Mouse (Mus musculus): ENCODE measurements around the gene Dyrk1a. TPM values are rescaled to one million over a fixed set of nuclear protein-coding genes. Genes with fewer than 3 reads are reported as not detected.
A peak's percentile ranks its signal among the peaks of the same experiment; 100 is the strongest.

Dyrk1a gene
- polyA plus RNA-seq, 1 experiment from 2014 or later, result 13.3 TPM

GRCm38 (mm10) chr16:94608706-94609594, 39.1 kb downstream of the Dyrk1a start:
- Histone ChIP-seq H3K36me3 (ENCODE audit: control insufficient read depth, insufficient read depth, low read length) (peaks cover 6% of the 10 kb centered on the region; the same call in 1 of the 2 replicates), H3K27ac (ENCODE audit: low read depth, low read length) (no peak overlapping the region), H3K27me3 (ENCODE audit: control insufficient read depth, insufficient read depth, low read length) (no peaks in the 10 kb centered on the region), H3K4me3 (ENCODE audit: low read length) (no peak overlapping the region), H3K9me3 (ENCODE audit: control insufficient read depth, low read length) (no peaks in the 10 kb centered on the region), H3K4me1 (ENCODE audit: control insufficient read depth, insufficient read depth, low read length) (no peaks in the 10 kb centered on the region), H3K4me2 (replicated peaks; ENCODE audit: low read depth, low read length) (no peak overlapping the region), H3K9ac (ENCODE audit: low read depth, low read length) (no peak overlapping the region)
- WGBS, result 88% methylated on average over 9 of the region's 9 CpGs
- no peak for ATAC-seq (ENCODE audit: low FRiP score, low TSS enrichment)

GRCm38 (mm10) chr16:94612573-94612972, 42.8 kb downstream of the Dyrk1a start:
- ATAC-seq (ENCODE audit: low FRiP score, low TSS enrichment), result no peak
- no peaks in the 10 kb centered on the region for H3K27me3 ChIP-seq (ENCODE audit: control insufficient read depth, insufficient read depth, low read length)
- no peak overlapping the region for H3K27ac ChIP-seq (ENCODE audit: low read depth, low read length)
- H3K4me3 ChIP-seq (ENCODE audit: low read length), result no peak overlapping the region
- no peak overlapping the region for H3K9ac ChIP-seq (ENCODE audit: low read depth, low read length)
- H3K4me2 ChIP-seq (replicated peaks; ENCODE audit: low read depth, low read length), result no peak overlapping the region
- peaks cover 6% of the 10 kb centered on the region; the same call in 1 of the 2 replicates for H3K36me3 ChIP-seq (ENCODE audit: control insufficient read depth, insufficient read depth, low read length)
- whole genome bisulfite sequencing, result 76% methylated on average over 8 of the region's 8 CpGs
- no peaks in the 10 kb centered on the region for H3K9me3 ChIP-seq (ENCODE audit: control insufficient read depth, low read length)
- no peaks in the 10 kb centered on the region; the same call in 1 of the 2 replicates for H3K4me1 ChIP-seq (ENCODE audit: control insufficient read depth, insufficient read depth, low read length)

GRCm38 (mm10) chr16:94617255-94617654, 47.4 kb downstream of the Dyrk1a start:
- no peak overlapping the region for H3K4me2 ChIP-seq (replicated peaks; ENCODE audit: low read depth, low read length)
- H3K9me3 ChIP-seq (ENCODE audit: control insufficient read depth, low read length), result no peaks in the 10 kb centered on the region
- no peak overlapping the region for H3K27ac ChIP-seq (ENCODE audit: low read depth, low read length)
- no peak overlapping the region for H3K9ac ChIP-seq (ENCODE audit: low read depth, low read length)
- peaks cover 9% of the 10 kb centered on the region; the same call in 1 of the 2 replicates for H3K36me3 ChIP-seq (ENCODE audit: control insufficient read depth, insufficient read depth, low read length)
- no peak overlapping the region for H3K4me3 ChIP-seq (ENCODE audit: low read length)
- ATAC-seq (ENCODE audit: low FRiP score, low TSS enrichment), result no peak
- 92% methylated on average over 6 of the region's 6 CpGs for WGBS
- no peaks in the 10 kb centered on the region; the same call in 1 of the 2 replicates for H3K4me1 ChIP-seq (ENCODE audit: control insufficient read depth, insufficient read depth, low read length)
- no peaks in the 10 kb centered on the region for H3K27me3 ChIP-seq (ENCODE audit: control insufficient read depth, insufficient read depth, low read length)

GRCm38 (mm10) chr16:94618543-94618942, 48.7 kb downstream of the Dyrk1a start:
- Histone ChIP-seq H3K4me1 (ENCODE audit: control insufficient read depth, insufficient read depth, low read length) (no peaks in the 10 kb centered on the region; the same call in 1 of the 2 replicates), H3K27me3 (ENCODE audit: control insufficient read depth, insufficient read depth, low read length) (no peaks in the 10 kb centered on the region), H3K4me2 (replicated peaks; ENCODE audit: low read depth, low read length) (no peak overlapping the region), H3K27ac (ENCODE audit: low read depth, low read length) (no peak overlapping the region), H3K9ac (ENCODE audit: low read depth, low read length) (no peak overlapping the region), H3K4me3 (ENCODE audit: low read length) (no peak overlapping the region), H3K9me3 (ENCODE audit: control insufficient read depth, low read length) (no peaks in the 10 kb centered on the region), H3K36me3 (ENCODE audit: control insufficient read depth, insufficient read depth, low read length) (0 out of 2 replicates have a peak, but pooled peaks cover 3% of the 10 kb centered on the region)
- 55% methylated on average over 10 of the region's 10 CpGs for WGBS
- ATAC-seq (ENCODE audit: low FRiP score, low TSS enrichment), result peak; percentile 84

DNA sequence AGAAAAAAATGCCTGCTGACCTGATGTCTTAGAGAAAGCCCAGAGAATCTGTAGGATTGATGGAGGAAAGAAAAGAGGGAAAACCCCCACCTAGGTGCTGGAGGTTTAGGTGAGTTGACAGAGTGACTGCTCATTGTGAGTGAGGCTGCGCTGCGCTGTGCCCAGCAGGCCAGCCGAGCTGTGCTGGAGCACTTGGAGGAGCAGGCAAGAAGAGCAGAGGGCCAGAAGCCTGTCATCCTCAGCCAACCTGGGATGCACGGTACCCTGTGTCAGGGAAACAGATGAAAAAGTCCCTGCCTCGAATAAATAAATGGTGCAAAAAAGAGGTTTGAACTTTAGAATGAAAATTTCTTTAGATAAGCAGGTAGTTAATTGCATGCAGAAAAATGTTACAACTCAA, 49.5 kb downstream of the Dyrk1a start:
- Histone ChIP-seq H3K4me3 (ENCODE audit: low read length) (no peak overlapping the region), H3K4me1 (ENCODE audit: control insufficient read depth, insufficient read depth, low read length) (no peaks in the 10 kb centered on the region; the same call in 1 of the 2 replicates), H3K27me3 (ENCODE audit: control insufficient read depth, insufficient read depth, low read length) (no peaks in the 10 kb centered on the region), H3K4me2 (replicated peaks; ENCODE audit: low read depth, low read length) (no peak overlapping the region), H3K9me3 (ENCODE audit: control insufficient read depth, low read length) (no peaks in the 10 kb centered on the region), H3K9ac (ENCODE audit: low read depth, low read length) (no peak overlapping the region), H3K27ac (ENCODE audit: low read depth, low read length) (no peak overlapping the region), H3K36me3 (ENCODE audit: control insufficient read depth, insufficient read depth, low read length) (0 out of 2 replicates have a peak, but pooled peaks cover 3% of the 10 kb centered on the region)
- ATAC-seq (ENCODE audit: low FRiP score, low TSS enrichment), result no peak
- WGBS, result 93% methylated on average over 5 of the region's 5 CpGs

- Histone ChIP-seq H3K36me3 (ENCODE audit: control insufficient read depth, insufficient read depth, low read length) (0 out of 2 replicates have a peak, but pooled peaks cover 3% of the 10 kb centered on the region), H3K9ac (ENCODE audit: low read depth, low read length) (no peak overlapping the region), H3K9me3 (ENCODE audit: control insufficient read depth, low read length) (no peaks in the 10 kb centered on the region), H3K27ac (ENCODE audit: low read depth, low read length) (no peak overlapping the region), H3K27me3 (ENCODE audit: control insufficient read depth, insufficient read depth, low read length) (no peaks in the 10 kb centered on the region), H3K4me2 (replicated peaks; ENCODE audit: low read depth, low read length) (no peak overlapping the region), H3K4me1 (ENCODE audit: control insufficient read depth, insufficient read depth, low read length) (peaks cover 5% of the 10 kb centered on the region; the same call in 1 of the 2 replicates), H3K4me3 (ENCODE audit: low read length) (no peak overlapping the region)
- WGBS, result 81% methylated on average over 4 of the region's 4 CpGs
- no peak for ATAC-seq (ENCODE audit: low FRiP score, low TSS enrichment)
Measured at GRCm38 (mm10) chr16:94624871-94625270, 55.1 kb downstream of the Dyrk1a start.

DNA sequence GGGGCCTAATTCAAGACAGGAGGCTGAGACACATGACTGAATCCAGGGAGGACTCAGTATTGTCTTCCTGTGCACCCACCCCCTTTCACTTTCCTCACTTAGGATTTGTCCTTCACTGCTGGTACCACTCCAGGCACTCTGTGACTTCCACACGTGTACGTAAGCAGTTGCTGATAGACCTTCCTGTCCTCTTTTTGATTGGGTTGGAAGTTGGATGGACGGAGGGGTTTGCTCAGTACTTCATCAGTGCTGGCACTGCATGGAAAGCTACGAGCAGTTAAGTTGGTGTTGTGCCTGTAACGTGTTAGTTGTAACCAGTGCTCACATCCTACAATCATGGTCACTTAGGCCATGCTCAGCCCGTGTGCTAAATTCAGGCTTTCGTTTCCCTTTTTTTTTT, 55.8 kb downstream of the Dyrk1a start:
- no peak overlapping the region for H3K9ac ChIP-seq (ENCODE audit: low read depth, low read length)
- no peak overlapping the region for H3K4me2 ChIP-seq (replicated peaks; ENCODE audit: low read depth, low read length)
- peaks cover 5% of the 10 kb centered on the region; the same call in 1 of the 2 replicates for H3K4me1 ChIP-seq (ENCODE audit: control insufficient read depth, insufficient read depth, low read length)
- no peaks in the 10 kb centered on the region for H3K27me3 ChIP-seq (ENCODE audit: control insufficient read depth, insufficient read depth, low read length)
- ATAC-seq (ENCODE audit: low FRiP score, low TSS enrichment), result no peak
- H3K9me3 ChIP-seq (ENCODE audit: control insufficient read depth, low read length), result no peaks in the 10 kb centered on the region
- no peak overlapping the region for H3K27ac ChIP-seq (ENCODE audit: low read depth, low read length)
- no peaks in the 10 kb centered on the region for H3K36me3 ChIP-seq (ENCODE audit: control insufficient read depth, insufficient read depth, low read length)
- no peak overlapping the region for H3K4me3 ChIP-seq (ENCODE audit: low read length)
- 90% methylated on average over 7 of the region's 7 CpGs for WGBS

DNA sequence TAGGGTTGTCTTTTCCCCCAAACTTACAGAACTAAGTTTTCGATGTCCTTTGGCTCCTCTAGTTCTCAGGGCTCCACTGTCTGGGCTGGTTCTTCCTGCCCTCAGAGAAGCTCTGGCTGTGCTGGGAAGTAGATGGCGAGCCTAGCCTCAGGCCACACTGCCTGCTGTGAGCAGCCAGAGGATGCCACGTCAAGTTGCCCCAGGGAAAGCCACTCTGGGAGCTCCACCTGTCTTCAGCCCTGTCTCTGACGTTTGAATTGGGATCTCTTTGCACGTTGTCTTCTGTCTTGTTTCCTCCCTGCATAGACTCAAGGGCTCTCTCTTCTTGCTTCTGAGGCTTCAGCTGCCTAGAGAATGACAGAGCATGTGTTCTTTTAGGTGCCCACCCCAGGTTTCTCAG, 57.9 kb downstream of the Dyrk1a start:
- Histone ChIP-seq H3K36me3 (ENCODE audit: control insufficient read depth, insufficient read depth, low read length) (no peaks in the 10 kb centered on the region), H3K9me3 (ENCODE audit: control insufficient read depth, low read length) (no peaks in the 10 kb centered on the region), H3K4me2 (replicated peaks; ENCODE audit: low read depth, low read length) (no peak overlapping the region), H3K27me3 (ENCODE audit: control insufficient read depth, insufficient read depth, low read length) (no peaks in the 10 kb centered on the region), H3K4me3 (ENCODE audit: low read length) (no peak overlapping the region), H3K27ac (ENCODE audit: low read depth, low read length) (no peak overlapping the region), H3K9ac (ENCODE audit: low read depth, low read length) (no peak overlapping the region), H3K4me1 (ENCODE audit: control insufficient read depth, insufficient read depth, low read length) (peaks cover 13% of the 10 kb centered on the region)
- 72% methylated on average over 5 of the region's 5 CpGs for WGBS
- no peak for ATAC-seq (ENCODE audit: low FRiP score, low TSS enrichment)

All from kidney, embryonic 14.5 days (tissue).